Mouse (Mus musculus) hindbrain, embryonic 12.5 days (tissue): ENCODE results near the gene Trp53bp2. TPM values are rescaled to one million over a fixed set of nuclear protein-coding genes. Genes with fewer than 3 reads are reported as not detected.

ENCODE experiments used
- ATAC-seq: fragments of 200-750 bp; cut with Nextera tagmentation; 2 replicates; pipeline ENCODE4 v1.8.0; 2017; ENCODE audit warnings: moderate TSS enrichment; ENCODE audit not compliant: low FRiP score
- H3K27ac ChIP-seq: fragments of 300-500 bp; sonication (generic); 2 replicates; pipeline ENCODE4 v1.5.1; 2016; ENCODE audit warnings: mild to moderate bottlenecking
- H3K27me3 ChIP-seq: fragments of 300-500 bp; sonication (generic); 2 replicates; pipeline ENCODE4 v1.6.1; 2016; ENCODE audit warnings: mild to moderate bottlenecking
- H3K36me3 ChIP-seq: fragments of 300-500 bp; sonication (generic); 2 replicates; pipeline ENCODE4 v1.6.1; 2016; ENCODE audit warnings: mild to moderate bottlenecking
- H3K4me1 ChIP-seq: fragments of 300-500 bp; sonication (generic); 2 replicates; pipeline ENCODE4 v1.6.1; 2016
- H3K4me2 ChIP-seq: fragments of 300-500 bp; sonication (generic); replicated peaks from 2 replicates; pipeline ENCODE4 v1.6.1; 2016; ENCODE audit warnings: mild to moderate bottlenecking
- H3K4me3 ChIP-seq: fragments of 300-500 bp; sonication (generic); 2 replicates; pipeline ENCODE4 v1.5.1; 2016; ENCODE audit warnings: mild to moderate bottlenecking
- H3K9ac ChIP-seq: fragments of 300-500 bp; sonication (generic); 2 replicates; pipeline ENCODE4 v1.6.1; 2016; ENCODE audit warnings: mild to moderate bottlenecking, moderate library complexity
- H3K9me3 ChIP-seq: fragments of 300-500 bp; sonication (generic); replicated peaks from 2 replicates; pipeline ENCODE4 v1.6.1; 2016; ENCODE audit warnings: mild to moderate bottlenecking
- WGBS: fragments of 180-500 bp; shearing (Covaris S2); methylation state at CpG from one replicate; pipeline ENCODE4 v1.1.7; 2016; 5-methylcytosine and 5-hydroxymethylcytosine counted together
- polyA plus RNA-seq: library from polyadenylated mRNA; unstranded; fragments of >200 nt; fragmentation: Nextera tagmentation; extraction: Ambion mirVana; gene quantifications from 2 replicates; pipeline ENCODE4 v1.2.1, GENCODE M21; 2016

The Trp53bp2 gene
- polyA plus RNA-seq, 1 experiment from 2014 or later, result 32.7 TPM

GRCm38 (mm10) chr1:182412586-182413270 is 3.8 kb downstream of the Trp53bp2 start:
- Histone ChIP-seq H3K4me3 (no peak overlapping the region), H3K9me3 (no peaks in the 10 kb centered on the region), H3K36me3 (no peaks in the 10 kb centered on the region), H3K4me2 (no peak overlapping the region), H3K27me3 (no peaks in the 10 kb centered on the region), H3K27ac (no peak overlapping the region), H3K9ac (no peak overlapping the region), H3K4me1 (peaks cover 28% of the 10 kb centered on the region)
- ATAC-seq, result no peak
- WGBS, result 77% methylated on average over 7 of the region's 7 CpGs

GRCm38 (mm10) chr1:182419481-182419880 is 10.5 kb downstream of the Trp53bp2 start:
- H3K27me3 ChIP-seq, result no peaks in the 10 kb centered on the region
- ATAC-seq, result no peak
- peaks cover 10% of the 10 kb centered on the region for H3K4me1 ChIP-seq
- H3K36me3 ChIP-seq, result no peaks in the 10 kb centered on the region
- no peaks in the 10 kb centered on the region for H3K9me3 ChIP-seq
- 69% methylated on average over 3 of the region's 3 CpGs for WGBS
- no peak overlapping the region for H3K4me3 ChIP-seq
- H3K27ac ChIP-seq, result no peak overlapping the region
- no peak overlapping the region for H3K9ac ChIP-seq
- H3K4me2 ChIP-seq, result no peak overlapping the region

GRCm38 (mm10) chr1:182424274-182424673 is 15.3 kb downstream of the Trp53bp2 start:
- no peak overlapping the region for H3K4me2 ChIP-seq
- no peaks in the 10 kb centered on the region for H3K9me3 ChIP-seq
- H3K4me3 ChIP-seq, result no peak overlapping the region
- WGBS, result 95% methylated on average over 2 of the region's 2 CpGs
- H3K4me1 ChIP-seq, result peaks cover 12% of the 10 kb centered on the region; the same call in 1 of the 2 replicates
- no peak overlapping the region for H3K9ac ChIP-seq
- H3K27me3 ChIP-seq, result no peaks in the 10 kb centered on the region
- H3K27ac ChIP-seq, result no peak overlapping the region
- ATAC-seq, result no peak
- no peaks in the 10 kb centered on the region for H3K36me3 ChIP-seq

- no peak for ATAC-seq
- Histone ChIP-seq H3K36me3 (peaks cover 7% of the 10 kb centered on the region; the same call in 1 of the 2 replicates), H3K27me3 (no peaks in the 10 kb centered on the region), H3K27ac (no peak overlapping the region), H3K4me1 (peaks cover 12% of the 10 kb centered on the region; the same call in 1 of the 2 replicates), H3K4me3 (no peak overlapping the region), H3K4me2 (no peak overlapping the region), H3K9me3 (no peaks in the 10 kb centered on the region), H3K9ac (no peak overlapping the region)
- WGBS, result 71% methylated on average over 3 of the region's 3 CpGs
Measured at GRCm38 (mm10) chr1:182425176-182425575, 16.2 kb downstream of the Trp53bp2 start.

GRCm38 (mm10) chr1:182426444-182426843 is 17.5 kb downstream of the Trp53bp2 start:
- no peak for ATAC-seq
- no peaks in the 10 kb centered on the region for H3K9me3 ChIP-seq
- H3K4me3 ChIP-seq, result no peak overlapping the region
- H3K4me2 ChIP-seq, result no peak overlapping the region
- H3K9ac ChIP-seq, result no peak overlapping the region
- peaks cover 10% of the 10 kb centered on the region for H3K36me3 ChIP-seq
- H3K27ac ChIP-seq, result no peak overlapping the region
- H3K4me1 ChIP-seq, result peaks cover 6% of the 10 kb centered on the region; the same call in 1 of the 2 replicates
- 45% methylated on average over 2 of the region's 2 CpGs for WGBS
- no peaks in the 10 kb centered on the region for H3K27me3 ChIP-seq

- Histone ChIP-seq H3K4me1 (peaks cover 6% of the 10 kb centered on the region; the same call in 1 of the 2 replicates), H3K9ac (no peak overlapping the region), H3K4me2 (no peak overlapping the region), H3K4me3 (no peak overlapping the region), H3K36me3 (peaks cover 20% of the 10 kb centered on the region), H3K27me3 (no peaks in the 10 kb centered on the region), H3K27ac (no peak overlapping the region), H3K9me3 (no peaks in the 10 kb centered on the region)
- no peak for ATAC-seq
- 65% methylated on average over 1 of the region's 1 CpGs for WGBS
Measured at GRCm38 (mm10) chr1:182427426-182427825, 18.5 kb downstream of the Trp53bp2 start.

- WGBS, result 80% methylated on average over 3 of the region's 3 CpGs
Measured at GRCm38 (mm10) chr1:182429826-182430225, 20.9 kb downstream of the Trp53bp2 start.

GRCm38 (mm10) chr1:182430676-182431075 is 21.7 kb downstream of the Trp53bp2 start:
- Histone ChIP-seq H3K9me3 (no peaks in the 10 kb centered on the region), H3K27me3 (no peaks in the 10 kb centered on the region), H3K4me1 (no peaks in the 10 kb centered on the region), H3K4me2 (no peak overlapping the region), H3K27ac (no peak overlapping the region), H3K4me3 (no peak overlapping the region), H3K9ac (no peak overlapping the region), H3K36me3 (peaks cover 35% of the 10 kb centered on the region)
- no peak for ATAC-seq
- WGBS, result 93% methylated on average over 2 of the region's 2 CpGs

More at GRCm38 (mm10) chr1:182429826-182430225, 20.9 kb downstream of the Trp53bp2 start:
- H3K36me3 ChIP-seq, result peaks cover 32% of the 10 kb centered on the region
- ATAC-seq, result no peak
- H3K4me3 ChIP-seq, result no peak overlapping the region
- H3K9ac ChIP-seq, result no peak overlapping the region
- peaks cover 5% of the 10 kb centered on the region; the same call in 1 of the 2 replicates for H3K4me1 ChIP-seq
- H3K4me2 ChIP-seq, result no peak overlapping the region
- no peaks in the 10 kb centered on the region for H3K27me3 ChIP-seq
- H3K9me3 ChIP-seq, result no peaks in the 10 kb centered on the region
- no peak overlapping the region for H3K27ac ChIP-seq

- H3K36me3 ChIP-seq, result peaks cover 42% of the 10 kb centered on the region
- no peak overlapping the region for H3K4me2 ChIP-seq
- H3K4me3 ChIP-seq, result no peak overlapping the region
- H3K9me3 ChIP-seq, result no peaks in the 10 kb centered on the region
- no peak for ATAC-seq
- H3K9ac ChIP-seq, result no peak overlapping the region
- no peaks in the 10 kb centered on the region for H3K4me1 ChIP-seq
- no peaks in the 10 kb centered on the region for H3K27me3 ChIP-seq
- no peak overlapping the region for H3K27ac ChIP-seq
- WGBS, result 97% methylated on average over 3 of the region's 3 CpGs
Measured at GRCm38 (mm10) chr1:182432059-182432458, 23.1 kb downstream of the Trp53bp2 start.

- no peaks in the 10 kb centered on the region for H3K9me3 ChIP-seq
- H3K36me3 ChIP-seq, result peaks cover 58% of the 10 kb centered on the region
- WGBS, result 82% methylated on average over 5 of the region's 5 CpGs
Measured at GRCm38 (mm10) chr1:182436746-182437145, 27.8 kb downstream of the Trp53bp2 start.

GRCm38 (mm10) chr1:182439546-182440222 is 30.7 kb downstream of the Trp53bp2 start:
- H3K27ac ChIP-seq, result no peak overlapping the region
- H3K4me3 ChIP-seq, result no peak overlapping the region
- H3K36me3 ChIP-seq, result peaks cover 64% of the 10 kb centered on the region
- no peaks in the 10 kb centered on the region for H3K27me3 ChIP-seq
- ATAC-seq, result no peak
- 82% methylated on average over 5 of the region's 5 CpGs for WGBS
- H3K9ac ChIP-seq, result no peak overlapping the region
- H3K4me1 ChIP-seq, result no peaks in the 10 kb centered on the region
- H3K9me3 ChIP-seq, result no peaks in the 10 kb centered on the region
- no peak overlapping the region for H3K4me2 ChIP-seq

More at GRCm38 (mm10) chr1:182436746-182437145, 27.8 kb downstream of the Trp53bp2 start:
- Histone ChIP-seq H3K9ac (no peak overlapping the region), H3K4me1 (no peaks in the 10 kb centered on the region), H3K27ac (no peak overlapping the region), H3K27me3 (no peaks in the 10 kb centered on the region), H3K4me2 (no peak overlapping the region), H3K4me3 (no peak overlapping the region)
- no peak for ATAC-seq

- 88% methylated on average over 18 of the region's 18 CpGs for WGBS
- peaks cover 74% of the 10 kb centered on the region for H3K36me3 ChIP-seq
- no peak for ATAC-seq
Measured at GRCm38 (mm10) chr1:182441791-182442473, 33.0 kb downstream of the Trp53bp2 start.

More at GRCm38 (mm10) chr1:182441791-182442473, 33.0 kb downstream of the Trp53bp2 start:
- Histone ChIP-seq H3K27me3 (no peaks in the 10 kb centered on the region), H3K9me3 (no peaks in the 10 kb centered on the region), H3K4me2 (no peak overlapping the region), H3K4me3 (no peak overlapping the region), H3K9ac (no peak overlapping the region), H3K4me1 (no peaks in the 10 kb centered on the region), H3K27ac (no peak overlapping the region)
